Mouse (Mus musculus) liver, embryonic 14.5 days (tissue): ENCODE measurements around the gene Nme7.

ENCODE experiments used
- CTCF ChIP-seq: IDR thresholded peaks from 2 replicates; pipeline ENCODE4 v1.5.1; 2016; ENCODE audit warnings: antibody characterized with exemption, low read depth, control low read depth
- EP300 ChIP-seq: IDR thresholded peaks from 2 replicates; pipeline ENCODE4 v1.6.1; 2016; ENCODE audit warnings: antibody characterized with exemption, low read depth

DNA sequence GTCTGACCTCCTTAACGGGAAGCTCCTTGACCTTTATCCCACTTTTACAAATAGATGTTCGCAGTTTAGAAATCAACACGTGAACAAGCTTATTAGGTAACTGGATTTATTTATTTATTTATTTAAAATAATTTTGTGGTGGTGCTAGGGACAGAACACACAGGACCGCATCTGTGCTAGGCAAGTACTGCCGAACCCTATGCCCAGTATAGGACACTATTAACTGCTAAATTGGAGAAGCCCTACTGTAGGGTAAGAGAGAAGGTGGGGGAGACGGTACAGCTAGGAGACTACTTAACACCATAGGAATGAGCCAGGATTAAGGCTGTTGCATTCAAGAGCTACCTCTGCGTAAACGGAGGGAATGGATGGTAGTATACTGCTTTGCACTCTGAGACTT, 164.4 kb downstream of the Nme7 start:
- no peak for TF ChIP-seq CTCF
- TF ChIP-seq EP300: no peak
